Mouse (Mus musculus): ENCODE results near the gene Srebf2.

Gene Srebf2

GRCm38 (mm10) chr15:82184183-82184582, 37.2 kb downstream of the Srebf2 start:
- DNase-seq, result no peak

- no peak for DNase-seq
These were observed 37.7 kb downstream of the Srebf2 start for GRCm38 (mm10) chr15:82184656-82185055.

- DNase-seq, result no peak
These were observed 38.2 kb downstream of the Srebf2 start for GRCm38 (mm10) chr15:82185062-82185783.

- DNase-seq, result no peak
These were observed 39.1 kb downstream of the Srebf2 start for GRCm38 (mm10) chr15:82186131-82186530.

- DNase-seq, result no peak
These were observed 40.0 kb downstream of the Srebf2 start for GRCm38 (mm10) chr15:82186931-82187330.

GRCm38 (mm10) chr15:82187401-82187800, 40.4 kb downstream of the Srebf2 start:
- DNase-seq, result no peak

GRCm38 (mm10) chr15:82187924-82188323, 40.9 kb downstream of the Srebf2 start:
- no peak for DNase-seq

- DNase-seq, result no peak
These were observed 41.7 kb downstream of the Srebf2 start for GRCm38 (mm10) chr15:82188481-82189240.

- DNase-seq, result no peak
These were observed 45.6 kb downstream of the Srebf2 start for GRCm38 (mm10) chr15:82192617-82193016.

- DNase-seq, result no peak
These were observed 49.3 kb downstream of the Srebf2 start for GRCm38 (mm10) chr15:82196300-82196699.

- no peak for DNase-seq
These were observed 50.3 kb downstream of the Srebf2 start for GRCm38 (mm10) chr15:82197246-82197750.

- no peak for DNase-seq
These were observed 51.0 kb downstream of the Srebf2 start for GRCm38 (mm10) chr15:82197937-82198336.

- no peak for DNase-seq
These were observed 51.4 kb downstream of the Srebf2 start for GRCm38 (mm10) chr15:82198342-82198741.

- DNase-seq, result no peak
These were observed 52.6 kb downstream of the Srebf2 start for GRCm38 (mm10) chr15:82199546-82199945.

- no peak for DNase-seq
These were observed 55.1 kb downstream of the Srebf2 start for GRCm38 (mm10) chr15:82202086-82202485.

GRCm38 (mm10) chr15:82203090-82203489, 56.1 kb downstream of the Srebf2 start:
- DNase-seq, result no peak

GRCm38 (mm10) chr15:82203611-82204351, 56.8 kb downstream of the Srebf2 start:
- no peak for DNase-seq

GRCm38 (mm10) chr15:82204680-82205371, 57.8 kb downstream of the Srebf2 start:
- DNase-seq, result no peak

- no peak for DNase-seq
These were observed 59.6 kb downstream of the Srebf2 start for GRCm38 (mm10) chr15:82206365-82207104.

GRCm38 (mm10) chr15:82207105-82207459, 60.1 kb downstream of the Srebf2 start:
- no peak for DNase-seq

- no peak for DNase-seq
These were observed 60.7 kb downstream of the Srebf2 start for GRCm38 (mm10) chr15:82207504-82208219.

All from thymus, adult 18-20 months (tissue).